Mouse (Mus musculus) CD8-positive naive resting alpha-beta T cell, adult 2 months (primary cell): ENCODE results near the gene Kat14.
"Not testable (repeated sequence)": the region's sequence is repeated elsewhere in the genome, so short reads cannot be mapped to it uniquely, and the experiment has no call there.

Experiments used
- DNase-seq, 2 experiments: peaks; one replicate each; pipeline ENCODE4 v3.0.0; 2022; ENCODE audit warnings: low read depth in 2 of 2, low spot score in 2 of 2

Kat14 gene

DNA sequence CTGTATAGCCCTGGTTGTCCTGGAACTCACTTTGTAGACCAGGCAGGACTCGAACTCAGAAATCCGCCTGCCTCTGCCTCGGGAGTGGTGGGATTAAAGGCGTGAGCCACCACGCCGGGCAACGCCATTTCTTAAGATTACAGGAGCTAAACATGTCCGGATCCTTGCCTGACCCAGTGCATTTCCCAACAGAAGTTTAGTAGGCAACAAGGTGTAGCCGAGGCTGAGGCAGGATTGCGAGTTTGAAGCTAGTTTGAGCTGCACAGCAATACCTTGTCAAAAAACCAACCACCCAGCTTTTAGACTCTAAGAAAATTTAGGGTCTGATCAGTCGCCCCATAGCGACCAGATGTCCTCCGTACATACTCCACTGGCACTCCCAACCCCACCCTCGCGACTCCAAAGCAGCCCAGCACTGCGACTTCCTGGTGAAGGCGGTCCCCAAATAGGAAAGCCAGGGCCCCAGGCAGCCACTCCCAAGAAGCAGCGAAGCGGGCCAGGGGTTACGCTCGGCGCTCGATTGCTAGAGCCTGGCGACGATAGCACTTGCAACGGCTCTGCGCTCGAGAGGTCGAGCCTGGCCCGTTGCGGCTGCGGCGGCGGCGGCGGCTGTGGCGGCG lies at the start of gene Kat14, which contains the start of gene Pet117:
Gene Kat14 (plus strand): TSS at position 584 of the 620 bp plus-strand sequence.
Gene Pet117 (plus strand): TSS at position 597 of the 620 bp plus-strand sequence.
- peak; percentile 82 to 90 for DNase-seq

DNA sequence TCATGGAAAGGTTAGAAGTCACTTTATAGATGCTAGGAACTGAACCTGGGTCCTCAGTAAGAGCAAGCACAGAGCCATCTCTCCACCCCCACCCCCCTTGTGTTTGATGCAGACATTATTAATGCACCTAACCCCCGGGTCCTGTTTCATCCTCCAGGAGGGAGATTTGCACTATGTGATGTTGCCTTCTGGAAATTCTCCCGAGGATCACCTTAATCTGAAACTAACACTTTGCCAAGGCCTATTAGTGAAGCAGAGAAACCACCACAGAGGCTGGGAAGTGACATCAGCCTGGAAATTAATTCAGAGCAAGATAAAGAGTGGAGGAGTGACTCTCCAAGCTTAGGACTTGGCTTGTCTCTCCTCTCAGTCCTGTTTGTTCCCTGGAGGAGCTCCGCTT lies 44.6 kb upstream of the Kat14 start:
- DNase-seq: no peak

DNA sequence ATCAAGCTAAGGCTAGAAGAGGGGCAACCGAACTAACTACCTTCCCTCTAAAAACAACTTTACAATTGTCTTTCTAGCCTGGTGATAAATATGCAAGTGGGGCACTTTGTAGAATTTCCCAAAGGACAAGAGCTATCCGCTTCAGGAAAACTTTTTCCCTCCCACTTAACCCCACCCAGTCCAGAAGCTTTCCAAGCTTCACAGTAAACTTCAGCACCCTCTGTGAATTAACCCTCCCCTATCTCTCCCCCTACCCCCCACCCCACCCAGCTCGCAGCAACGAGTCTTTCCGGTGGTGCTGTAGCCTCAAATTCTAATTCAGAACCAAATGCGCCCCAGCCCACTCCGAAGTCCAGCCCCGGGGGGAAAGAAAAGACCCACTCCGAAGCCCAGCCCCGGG lies 39.3 kb upstream of the Kat14 start:
- DNase-seq: no peak

DNA sequence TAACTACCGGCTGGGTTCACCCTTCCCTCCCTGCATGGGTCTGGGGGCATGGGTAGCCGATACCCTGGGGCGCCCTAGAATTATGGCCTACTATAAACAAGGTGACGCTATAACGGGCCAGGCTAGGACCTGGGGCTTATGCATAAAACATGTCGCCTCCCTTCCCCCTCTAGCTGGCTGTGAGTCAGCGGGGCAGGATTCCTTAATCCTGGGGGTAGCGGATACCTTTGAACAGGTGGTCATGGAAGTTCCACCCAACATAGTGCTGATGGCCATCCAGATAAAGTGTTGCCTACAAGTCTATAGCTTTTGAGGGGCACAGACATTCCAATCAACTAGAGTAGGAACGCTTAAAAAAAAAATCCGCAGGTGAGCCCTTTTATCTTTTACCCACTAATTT lies 38.8 kb upstream of the Kat14 start:
- no peak for DNase-seq

DNA sequence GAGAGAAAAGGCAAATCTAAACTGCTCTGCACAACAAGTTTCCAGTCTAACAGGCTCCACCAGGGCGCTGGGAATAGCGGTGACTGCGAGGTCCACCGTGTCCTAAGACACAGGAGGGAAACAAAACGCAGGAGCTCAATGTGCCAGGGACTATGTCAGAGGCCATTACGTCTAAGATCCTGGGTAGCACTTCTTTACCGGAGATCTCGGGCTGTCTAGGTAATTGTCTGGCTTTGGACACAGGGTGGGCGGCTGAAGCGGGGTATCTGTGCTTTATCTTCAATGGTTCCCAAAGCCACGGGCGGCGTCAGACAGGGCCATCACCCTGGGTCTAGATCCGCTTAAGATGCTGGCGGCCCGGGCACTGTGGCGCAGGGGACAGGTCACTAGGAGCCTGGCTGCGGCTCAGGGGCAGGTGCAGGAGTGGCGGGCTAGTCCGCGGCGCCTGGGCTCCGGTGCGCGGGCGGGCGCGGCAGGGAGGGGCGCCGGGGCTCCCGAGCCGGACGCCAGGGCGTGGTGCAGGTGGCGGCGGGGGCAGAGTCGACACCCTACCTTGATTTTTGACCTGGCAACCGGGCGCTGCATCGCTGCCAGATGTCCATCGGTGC lies 38.3 kb upstream of the Kat14 start:
- no peak for DNase-seq

DNA sequence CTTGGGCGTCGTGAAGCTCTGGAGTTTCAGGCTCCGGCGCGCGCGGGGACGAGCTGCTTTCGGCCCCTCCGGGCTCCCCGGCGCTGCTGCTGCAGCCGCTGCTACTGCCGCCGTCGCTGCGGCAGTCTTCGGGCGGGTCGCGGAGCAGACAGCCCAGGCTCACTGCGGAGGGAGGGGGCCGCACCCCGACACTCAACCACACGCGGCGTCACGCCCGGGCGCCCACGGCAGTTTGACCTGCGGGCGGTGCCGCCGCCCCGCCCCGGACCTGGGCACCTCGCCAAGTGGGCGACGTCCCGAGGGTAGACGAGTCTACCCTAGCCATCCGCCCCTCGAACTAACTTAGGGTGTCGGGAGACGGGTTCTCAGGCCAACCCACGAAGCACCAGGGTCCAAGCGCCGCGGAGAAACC lies 37.8 kb upstream of the Kat14 start:
- DNase-seq: no peak

DNA sequence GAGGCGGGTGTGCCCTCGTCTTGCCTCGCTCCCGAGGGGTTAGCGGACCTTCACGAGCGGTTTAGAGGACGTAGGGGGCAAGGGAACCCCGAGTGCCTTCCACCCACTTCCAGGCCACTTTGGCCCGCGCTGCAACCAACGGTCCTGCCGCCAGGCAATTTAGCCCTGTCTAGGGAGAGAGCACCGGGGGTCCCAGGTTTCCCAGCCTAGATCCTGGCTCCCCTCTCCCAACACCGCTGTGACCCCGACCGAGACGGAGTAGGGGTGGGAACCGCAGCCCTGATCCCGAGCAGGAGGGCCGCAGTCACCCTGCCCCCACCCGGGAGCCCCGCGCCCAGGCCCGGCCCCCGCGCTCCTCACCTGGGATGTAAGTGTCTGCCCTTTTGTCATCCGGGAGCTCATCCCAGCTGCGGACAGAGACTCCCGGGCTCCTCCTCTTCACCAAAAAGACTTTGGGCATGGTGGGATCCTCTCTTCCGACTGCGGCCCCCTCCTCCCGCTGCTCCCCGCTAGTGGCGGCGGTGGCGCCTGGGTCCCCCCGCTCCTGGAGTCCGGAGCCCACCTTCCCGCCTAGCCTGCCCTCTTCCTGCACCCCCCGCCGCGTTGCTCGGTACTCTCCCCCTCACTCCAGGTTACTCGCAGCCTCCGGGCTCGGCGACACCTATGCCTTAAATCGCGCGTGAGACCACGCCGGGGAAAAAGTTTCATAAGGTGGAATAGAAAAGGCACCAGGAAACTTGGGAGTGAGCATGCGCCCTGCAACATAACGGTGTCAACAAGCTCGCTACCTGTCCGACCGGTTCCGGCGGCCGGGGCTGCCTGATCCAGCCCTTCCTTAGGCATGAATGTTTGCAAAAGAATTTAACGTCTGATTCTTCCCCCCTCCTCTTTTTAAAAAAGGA lies 37.1 kb upstream of the Kat14 start, which contains the start of gene Ovol2:
Gene Ovol2 (minus strand): TSS at position 746 of the 902 bp plus-strand sequence.
- DNase-seq: no peak

DNA sequence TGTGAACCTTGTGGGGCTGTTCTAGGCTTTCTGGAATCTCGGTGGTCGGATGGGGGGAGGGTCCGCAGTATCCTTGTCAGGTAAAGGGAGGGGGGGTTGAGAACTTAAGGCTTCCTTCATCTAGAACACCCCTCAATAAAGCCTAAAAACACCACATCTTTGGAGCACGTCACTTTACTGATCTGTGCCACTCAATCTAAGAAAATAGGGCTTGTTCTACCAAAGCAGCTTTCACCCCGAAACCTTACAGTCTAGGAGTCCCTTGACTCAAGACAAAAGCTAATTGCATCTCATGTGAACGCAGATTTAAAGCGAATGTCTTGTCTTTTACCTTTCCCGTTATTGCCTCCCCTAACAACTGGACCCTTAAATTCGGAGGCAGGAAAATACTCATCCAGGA lies 36.3 kb upstream of the Kat14 start:
- DNase-seq: no peak

DNA sequence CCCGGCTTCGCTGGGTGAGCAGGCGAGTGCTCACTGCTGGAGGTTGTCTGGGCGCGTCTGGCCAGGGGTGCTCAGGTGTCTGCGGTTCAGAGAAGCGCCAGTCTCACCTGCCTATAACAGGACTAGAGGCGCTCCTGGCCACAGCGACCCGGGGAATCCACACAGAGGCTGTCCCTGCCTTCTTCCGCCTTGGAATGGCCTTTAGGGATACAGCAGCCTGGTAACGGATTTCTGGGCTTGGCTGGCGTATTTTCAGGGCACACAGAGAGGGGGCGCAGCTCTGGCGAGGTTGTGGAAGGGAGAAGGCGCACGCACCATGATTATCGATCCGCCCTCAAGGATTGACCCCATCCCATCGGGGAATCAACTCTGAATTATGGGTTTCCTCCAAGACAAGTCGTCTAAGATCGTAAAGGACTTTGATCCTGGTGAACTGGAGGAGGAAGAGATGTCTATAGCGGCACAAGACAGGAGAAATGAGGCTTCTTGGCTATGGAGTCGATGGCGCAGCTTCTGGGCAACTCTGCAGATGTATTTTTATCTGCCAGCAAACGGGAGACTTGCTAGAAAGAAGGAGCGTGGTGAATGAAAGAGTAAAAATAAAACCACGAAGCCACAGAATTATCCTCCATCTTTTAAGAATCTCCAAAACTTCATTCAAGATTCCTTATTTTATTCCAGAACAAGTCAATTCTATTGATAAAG lies 35.5 kb upstream of the Kat14 start:
- no peak for DNase-seq

DNA sequence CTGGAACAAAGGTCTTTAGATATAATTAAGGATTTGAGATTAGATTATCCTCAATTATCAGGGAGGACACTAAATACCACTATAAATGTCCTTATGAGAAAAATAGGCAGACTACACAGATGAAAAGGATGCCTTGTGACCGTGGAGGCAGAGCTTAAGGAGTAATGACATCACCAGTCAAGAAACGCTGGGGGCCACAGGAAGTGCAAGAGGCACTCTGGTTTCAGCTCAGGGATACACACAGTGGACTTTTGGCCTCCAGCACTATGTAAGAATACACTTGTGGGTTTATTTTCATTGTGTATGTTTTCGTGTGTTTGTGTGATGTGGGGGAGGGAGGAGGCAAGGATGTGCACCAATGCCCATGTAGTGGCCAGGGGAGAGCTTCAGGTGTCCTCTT lies 31.6 kb upstream of the Kat14 start:
- DNase-seq: no peak

DNA sequence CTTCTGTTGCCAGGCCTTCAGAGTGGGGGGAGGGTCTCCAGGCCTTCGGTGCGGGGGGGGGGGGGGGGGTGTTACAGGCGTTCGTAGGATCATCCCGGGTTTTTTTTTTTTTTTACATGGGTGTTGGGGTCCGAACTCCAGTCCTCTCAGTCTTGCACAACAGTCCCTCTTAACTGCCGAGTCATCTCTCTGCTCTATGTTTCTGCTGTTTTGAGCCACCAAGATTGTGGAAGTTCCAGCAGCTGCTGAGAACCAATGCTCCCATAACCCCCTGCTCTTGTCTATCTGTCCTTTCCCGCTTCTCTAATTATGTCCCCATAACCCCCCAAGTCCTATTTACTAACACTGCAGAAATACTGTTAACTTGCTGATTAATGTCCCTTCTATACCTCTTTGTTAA lies 31.1 kb upstream of the Kat14 start:
- no peak for DNase-seq

DNA sequence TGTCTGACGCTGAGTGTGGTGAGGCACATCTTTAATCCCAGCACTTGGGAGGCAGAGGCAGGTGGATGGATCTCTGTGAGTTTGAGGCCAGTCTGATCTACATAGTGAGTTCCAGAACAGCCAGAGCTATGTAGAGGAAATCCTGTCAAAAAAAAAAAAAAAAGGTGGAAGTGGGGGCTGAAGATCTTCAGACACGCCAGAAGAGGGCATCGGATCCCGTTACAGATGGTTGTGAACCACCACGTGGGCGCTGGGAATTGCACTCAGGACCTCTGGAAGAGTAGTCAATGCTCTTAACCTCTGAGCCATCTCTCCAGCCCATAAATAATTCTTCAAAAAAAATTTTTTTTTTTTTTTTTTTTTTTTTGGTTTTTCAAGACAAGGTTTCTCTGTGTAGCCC lies 30.6 kb upstream of the Kat14 start:
- DNase-seq: not testable (repeated sequence)

DNA sequence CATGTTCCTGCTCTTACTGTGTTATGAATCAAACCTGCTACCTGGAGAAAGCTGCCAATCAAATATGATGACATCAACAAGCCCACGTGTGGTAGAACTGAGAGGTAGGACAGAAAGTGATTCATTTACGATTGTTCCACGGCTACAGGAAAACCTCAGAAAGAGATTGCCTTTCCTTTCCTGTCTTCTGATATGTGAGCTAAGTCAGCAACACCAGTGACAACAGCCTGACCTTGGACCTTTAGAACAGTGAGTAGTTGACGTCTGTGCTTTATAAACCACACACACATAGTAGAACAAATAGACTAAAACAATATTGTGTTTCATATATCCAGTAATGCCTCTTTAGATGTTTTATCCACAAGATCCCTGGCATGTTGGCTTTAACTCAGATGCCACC lies 25.6 kb upstream of the Kat14 start:
- no peak for DNase-seq

DNA sequence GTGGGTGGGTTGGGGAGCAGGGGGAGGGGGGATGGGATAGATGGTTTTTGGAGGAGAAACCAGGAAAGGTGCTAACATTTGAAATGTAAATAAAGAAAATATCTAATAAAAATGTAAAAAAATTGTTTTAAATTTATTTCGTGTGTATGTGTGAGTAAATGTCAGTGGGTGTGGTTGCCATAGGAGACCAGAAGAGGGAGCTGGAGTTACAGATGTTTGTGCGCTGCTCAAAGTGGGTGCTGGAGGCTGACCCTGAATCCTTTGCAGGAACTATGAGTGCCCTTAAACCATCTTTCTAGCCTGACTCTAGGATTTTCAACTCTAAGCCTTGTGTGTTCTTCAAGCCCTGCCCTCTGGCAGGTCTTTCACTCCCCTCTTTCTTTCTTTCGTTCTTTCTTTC lies 20.3 kb upstream of the Kat14 start:
- DNase-seq: no peak

DNA sequence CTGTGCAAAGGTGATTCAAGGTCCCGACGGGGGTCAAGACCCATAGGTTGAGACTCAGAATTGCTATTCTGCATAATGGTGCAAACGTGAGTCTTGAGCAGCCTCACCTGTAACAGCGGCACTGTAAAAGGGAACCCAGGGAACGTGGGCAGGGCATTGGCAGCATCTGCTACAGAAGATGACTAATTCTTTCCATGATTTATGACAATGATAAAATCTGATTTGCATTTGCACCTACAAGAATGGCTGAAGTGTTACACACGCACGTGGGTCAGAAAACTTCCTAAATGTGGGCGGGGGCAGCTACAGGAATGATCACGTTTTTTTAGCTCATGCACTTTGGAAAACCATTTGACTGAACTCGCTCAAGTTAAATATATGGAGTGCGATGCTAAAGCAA lies 15.9 kb upstream of the Kat14 start:
- no peak for DNase-seq

DNA sequence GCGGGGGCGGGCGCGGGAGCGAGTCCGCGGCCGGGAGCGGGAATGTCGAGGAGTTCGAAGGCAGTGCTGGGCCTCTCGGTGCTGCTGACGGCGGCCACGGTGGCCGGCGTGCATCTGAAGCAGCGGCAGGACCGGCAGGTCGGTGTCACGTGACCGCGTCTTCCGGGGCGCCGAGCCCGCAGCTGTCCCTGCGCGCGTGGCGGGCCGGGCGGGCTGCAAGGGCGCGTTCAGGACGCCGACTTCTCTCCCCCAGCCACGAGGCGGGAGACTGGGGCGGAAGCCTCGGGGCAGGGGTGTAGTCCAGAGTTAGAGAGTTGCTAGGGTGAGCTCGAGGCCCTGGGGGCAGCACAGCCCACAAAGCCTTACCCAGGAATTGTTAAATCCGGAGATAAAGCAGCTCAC lies 238 bp downstream of the Kat14 start:
- peak in 1 of 2 experiments; percentile 67 for DNase-seq

DNA sequence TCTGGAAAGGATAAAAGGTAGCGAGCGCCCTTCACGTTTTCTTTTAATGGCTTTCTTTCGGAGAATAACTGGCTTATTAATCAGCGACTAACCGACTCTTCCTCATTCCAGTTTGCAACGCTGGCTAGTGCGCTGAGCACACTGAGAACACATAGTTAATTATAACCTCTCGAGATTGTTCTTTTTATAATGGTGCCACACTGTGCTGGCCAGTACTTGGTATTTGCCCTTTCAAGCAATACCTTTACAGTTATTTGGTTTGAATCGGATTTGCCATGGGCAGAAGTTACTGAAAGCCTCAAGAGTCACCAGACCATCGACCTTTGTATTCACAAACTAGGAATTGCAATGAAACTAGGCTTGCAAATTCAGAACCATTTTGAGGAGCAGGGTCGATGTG lies 728 bp downstream of the Kat14 start:
- DNase-seq: no peak

DNA sequence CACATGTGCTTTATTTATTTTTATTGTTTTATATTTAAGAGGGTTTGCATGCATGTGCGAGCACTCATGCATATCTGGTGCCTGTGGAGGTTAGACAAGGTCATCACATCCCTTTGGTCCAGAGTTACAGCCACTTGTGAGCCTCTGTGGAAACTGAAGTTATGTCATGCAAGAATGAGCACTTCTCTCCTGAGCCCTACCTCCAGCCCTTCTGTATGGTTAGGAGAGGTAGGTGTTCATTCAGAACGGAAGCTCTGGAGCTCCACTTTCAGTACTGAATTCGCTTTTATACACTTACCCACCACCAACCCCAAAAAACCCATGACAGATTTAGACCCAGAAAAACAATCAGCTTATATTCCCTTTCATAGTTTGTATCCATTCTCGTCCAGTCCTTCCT lies 2.8 kb downstream of the Kat14 start:
- DNase-seq: no peak

DNA sequence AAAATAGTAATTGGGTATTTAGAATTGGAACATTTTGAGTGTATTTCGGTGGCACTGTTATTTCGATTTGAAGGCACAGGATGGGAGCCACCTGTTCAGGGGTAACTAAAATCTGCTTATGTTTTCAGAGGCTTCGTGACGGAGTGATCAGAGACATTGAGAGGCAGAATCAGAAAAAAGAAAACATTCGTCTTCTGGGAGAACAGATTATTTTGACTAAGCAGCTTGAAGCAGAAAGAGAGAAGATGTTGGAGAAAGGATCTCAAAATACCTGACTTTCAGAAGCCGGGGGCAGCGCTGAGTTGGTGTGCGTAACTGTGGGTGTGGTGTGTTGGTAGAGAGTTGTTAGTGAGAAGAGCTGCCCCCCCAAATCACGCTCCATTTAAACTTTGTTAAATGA lies 4.3 kb downstream of the Kat14 start:
- no peak for DNase-seq

DNA sequence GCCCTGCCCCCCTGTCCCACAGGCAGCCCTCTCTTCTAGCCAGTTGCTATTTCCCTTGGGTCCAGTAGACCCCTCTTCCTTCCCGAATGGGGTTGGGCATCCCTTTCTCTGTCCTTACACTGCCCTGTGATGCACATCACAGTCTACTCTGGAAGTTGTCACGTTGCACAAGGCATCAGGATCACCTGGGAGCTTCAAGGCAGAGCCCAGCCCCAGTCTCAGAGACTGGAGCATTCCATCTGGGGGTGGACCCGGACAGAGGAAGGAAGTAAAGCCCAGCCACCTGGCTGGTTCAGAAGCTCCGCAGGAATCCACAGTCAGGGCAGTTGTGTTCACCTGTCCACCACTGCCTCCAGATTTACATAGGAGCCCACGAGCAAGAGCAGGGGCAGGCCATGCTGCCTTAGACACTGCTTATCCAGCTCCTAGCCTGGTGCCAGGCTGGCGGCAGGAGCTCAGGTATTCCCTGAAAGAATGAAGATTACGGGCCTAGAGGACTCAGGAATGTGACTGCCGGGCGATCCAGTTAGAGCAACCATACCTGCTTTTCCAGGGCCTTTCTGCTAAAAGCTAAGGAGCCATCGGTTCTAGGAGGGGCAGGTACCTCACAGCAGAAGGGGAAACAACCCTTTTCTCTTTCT lies 6.4 kb downstream of the Kat14 start:
- no peak for DNase-seq

DNA sequence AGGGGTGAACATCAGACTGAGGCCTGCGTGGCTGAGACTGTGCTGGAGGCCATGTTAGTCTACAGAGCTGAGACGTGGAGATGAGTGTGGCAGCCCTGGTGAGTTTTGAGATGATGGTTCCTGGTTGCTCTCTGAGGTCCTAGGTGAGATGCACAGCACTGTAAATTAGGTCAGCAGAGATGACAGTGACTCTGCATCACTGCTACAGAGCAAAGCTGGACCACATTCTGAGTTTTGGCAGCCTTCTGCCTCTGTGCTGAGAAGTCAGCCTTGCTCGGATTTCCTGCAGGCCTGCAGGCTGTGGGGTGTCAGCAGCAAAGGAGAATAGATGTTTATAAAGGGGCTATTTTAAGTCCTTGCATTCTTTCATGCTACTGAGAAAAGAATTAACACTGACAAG lies 12.5 kb downstream of the Kat14 start:
- DNase-seq: no peak
